Mouse (Mus musculus) ES-Bruce4 (cell line): Measurements from ENCODE around the gene Dnajc3. TPM values are rescaled to one million over a fixed set of nuclear protein-coding genes. Genes with fewer than 3 reads are reported as not detected.

ENCODE experiments used
- H3K27ac ChIP-seq: 2 replicates; pipeline ENCODE4 v1.5.1; 2012; ENCODE audit warnings: low read length, inconsistent platforms; ENCODE audit not compliant: insufficient read depth
- H3K27me3 ChIP-seq: 2 replicates; pipeline ENCODE4 v1.6.1; 2012; ENCODE audit warnings: mild to moderate bottlenecking, low read length, inconsistent platforms; ENCODE audit not compliant: control insufficient read depth, poor library complexity, insufficient read depth, severe bottlenecking
- H3K36me3 ChIP-seq: 2 replicates; pipeline ENCODE4 v1.6.1; 2012; ENCODE audit warnings: inconsistent platforms, mild to moderate bottlenecking, low read length, moderate library complexity; ENCODE audit not compliant: control insufficient read depth, poor library complexity, insufficient read depth, severe bottlenecking
- H3K4me1 ChIP-seq: one replicate; pipeline ENCODE4 v1.8.1; 2011; ENCODE audit warnings: low read length; ENCODE audit not compliant: control insufficient read depth, insufficient read depth
- H3K4me3 ChIP-seq: 2 replicates; pipeline ENCODE4 v1.5.1; 2011; ENCODE audit warnings: low read depth, mild to moderate bottlenecking, low read length
- H3K9ac ChIP-seq: 2 replicates; pipeline ENCODE4 v1.6.1; 2012; ENCODE audit warnings: low read depth, mild to moderate bottlenecking, inconsistent platforms; ENCODE audit not compliant: poor library complexity, severe bottlenecking
- H3K9me3 ChIP-seq: replicated peaks from 2 replicates; pipeline ENCODE4 v1.6.1; 2012; ENCODE audit warnings: mild to moderate bottlenecking, low read length, inconsistent platforms; ENCODE audit not compliant: control insufficient read depth, poor library complexity, insufficient read depth, severe bottlenecking
- CTCF ChIP-seq: IDR thresholded peaks from one replicate; pipeline ENCODE4 v1.8.1; 2011; ENCODE audit warnings: low read depth, low read length
- EP300 ChIP-seq: IDR thresholded peaks from 2 replicates; pipeline ENCODE4 v1.6.1; 2011; ENCODE audit warnings: low read depth, low read length; ENCODE audit not compliant: insufficient read depth
- POLR2A ChIP-seq: IDR thresholded peaks from one replicate; pipeline ENCODE4 v1.8.1; 2011; ENCODE audit warnings: low read length; ENCODE audit not compliant: insufficient read depth
- polyA plus RNA-seq: library from polyadenylated mRNA; stranded (reverse); fragments of >200 nt; gene quantifications from 2 replicates; pipeline ENCODE4 v1.2.4, GENCODE M21; 2011; ENCODE audit warnings: low read depth; ENCODE audit not compliant: missing spikeins, insufficient read depth, insufficient read length

Gene Dnajc3
- polyA plus RNA-seq, 1 experiment: 33.2 TPM

GRCm38 (mm10) chr14:118983396-118983795 is 45.6 kb downstream of the Dnajc3 start:
- Histone ChIP-seq H3K4me1 (peaks cover 2% of the 10 kb centered on the region), H3K36me3 (no peaks in the 10 kb centered on the region), H3K27me3 (no peaks in the 10 kb centered on the region), H3K4me3 (no peak overlapping the region), H3K9ac (no peak overlapping the region), H3K9me3 (no peaks in the 10 kb centered on the region), H3K27ac (0 out of 2 replicates have a peak overlapping the region, but pooled peaks have one; percentile 84)
- TF ChIP-seq CTCF: no peak
- no peak for TF ChIP-seq POLR2A
- TF ChIP-seq EP300: no peak

- no peaks in the 10 kb centered on the region for H3K27me3 ChIP-seq
- no peak overlapping the region for H3K4me3 ChIP-seq
- TF ChIP-seq EP300: no peak
- TF ChIP-seq POLR2A: no peak
- TF ChIP-seq CTCF: no peak
- no peaks in the 10 kb centered on the region for H3K9me3 ChIP-seq
- H3K36me3 ChIP-seq: no peaks in the 10 kb centered on the region
- no peak overlapping the region for H3K9ac ChIP-seq
- peaks cover 2% of the 10 kb centered on the region for H3K4me1 ChIP-seq
- no peak overlapping the region for H3K27ac ChIP-seq
These were observed 46.4 kb downstream of the Dnajc3 start for GRCm38 (mm10) chr14:118984161-118984560.

GRCm38 (mm10) chr14:118986653-118987522 is 49.1 kb downstream of the Dnajc3 start:
- no peaks in the 10 kb centered on the region for H3K36me3 ChIP-seq
- no peak for TF ChIP-seq EP300
- TF ChIP-seq CTCF: peak; percentile 61
- no peak for TF ChIP-seq POLR2A
- H3K27ac ChIP-seq: no peak overlapping the region
- H3K4me1 ChIP-seq: no peaks in the 10 kb centered on the region
- no peaks in the 10 kb centered on the region for H3K9me3 ChIP-seq
- H3K9ac ChIP-seq: no peak overlapping the region
- no peaks in the 10 kb centered on the region for H3K27me3 ChIP-seq
- no peak overlapping the region for H3K4me3 ChIP-seq

DNA sequence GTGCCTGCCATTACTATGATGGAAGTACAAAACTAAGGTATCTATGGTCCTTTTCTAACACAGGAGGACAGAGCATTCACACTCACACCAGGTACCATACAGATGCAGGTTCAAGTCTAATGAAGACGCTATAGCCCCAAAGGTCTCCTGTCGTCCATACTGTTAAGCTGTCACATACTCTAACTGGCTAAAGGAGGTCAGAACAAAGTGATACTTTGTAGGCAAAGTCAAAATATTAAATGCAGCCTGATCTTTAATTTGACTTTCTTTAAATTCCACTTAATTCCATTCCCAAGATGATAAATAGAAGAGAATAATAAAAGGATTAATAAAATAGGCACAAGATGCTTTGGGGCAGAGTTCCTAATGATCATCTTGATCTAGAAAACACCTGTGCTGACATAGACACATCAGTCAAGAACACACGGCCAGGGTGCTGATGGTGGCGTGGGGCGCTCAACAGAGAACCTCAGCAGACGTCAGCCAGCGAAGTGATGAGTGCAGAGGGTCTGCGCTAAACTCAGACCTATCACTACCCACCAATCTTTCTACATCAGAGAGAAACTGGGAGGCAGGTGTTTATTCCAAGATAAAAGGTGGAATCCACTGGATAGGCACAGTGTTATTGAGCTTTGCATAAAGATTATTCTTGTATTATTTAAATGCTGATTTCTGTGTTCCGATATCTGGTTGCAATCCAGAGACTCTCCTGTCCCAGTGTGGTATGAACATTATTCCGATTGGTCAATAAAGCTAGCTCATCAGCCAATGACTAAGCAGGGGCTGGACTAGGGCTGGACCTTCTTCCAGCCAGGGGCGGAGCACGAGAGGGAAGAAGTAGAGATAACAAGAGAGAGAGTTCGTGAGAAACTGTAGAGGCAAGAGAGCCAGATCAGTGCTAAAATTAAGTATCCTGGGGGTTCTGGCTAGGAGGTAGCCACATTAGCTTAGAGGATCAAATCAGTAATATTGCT is 50.0 kb downstream of the Dnajc3 start:
- Histone ChIP-seq H3K27me3 (no peaks in the 10 kb centered on the region), H3K36me3 (no peaks in the 10 kb centered on the region), H3K9me3 (no peaks in the 10 kb centered on the region), H3K9ac (no peak overlapping the region), H3K4me1 (no peaks in the 10 kb centered on the region), H3K27ac (no peak overlapping the region), H3K4me3 (peak overlapping the region; percentile 32)
- TF ChIP-seq EP300 (no peak), CTCF (no peak), POLR2A (no peak)

- H3K27me3 ChIP-seq: no peaks in the 10 kb centered on the region
- no peak overlapping the region for H3K9ac ChIP-seq
- H3K27ac ChIP-seq: no peak overlapping the region
- TF ChIP-seq CTCF (no peak), POLR2A (no peak)
- no peak overlapping the region for H3K4me3 ChIP-seq
- H3K36me3 ChIP-seq: peaks cover 13% of the 10 kb centered on the region
- H3K4me1 ChIP-seq: no peaks in the 10 kb centered on the region
- no peaks in the 10 kb centered on the region for H3K9me3 ChIP-seq
These were observed 57.6 kb downstream of the Dnajc3 start for GRCm38 (mm10) chr14:118995226-118995925.
